ENCODE assay signal across 8 mouse cellular contexts in genomic region chr6:113443091-113443490, GRCm38 (mm10). TPM values are rescaled to one million over a fixed set of nuclear protein-coding genes. Genes with fewer than 3 reads are reported as not detected.
DNase-seq lines count a peak whose midpoint lies in the region; ATAC-seq lines count a peak whose summit lies in the region.

No protein-coding gene starts in this region.

- no peak for DNase-seq in heart, embryonic 10.5 days (ENCODE audit: low spot score)
- DNase-seq in heart, postnatal 25 days (ENCODE audit: low spot score): no peak
- DNase-seq in CD4-positive helper T cell, adult 2 months (ENCODE audit: low read depth, low spot score): peak; percentile 51
- peak; percentile 27 for DNase-seq in embryonic facial prominence, embryonic 11.5 days (ENCODE audit: low spot score)
- peak; percentile 50 for DNase-seq in splenic B cell, adult 2 months (ENCODE audit: low read depth, low spot score)
- DNase-seq in layer of hippocampus, adult 9-10 months (ENCODE audit: low spot score): no peak

- intact Hi-C loops in heart, postnatal 25 days (cut with DNase I): loop anchor here (2.0 kb wide), 1 partner anchor 26 kb away; no protein-coding TSS in a partner anchor

- peak overlapping the region; percentile 95 for H3K27ac ChIP-seq in heart, embryonic 10.5 days
- H3K27ac ChIP-seq in embryonic facial prominence, embryonic 11.5 days (replicated peaks; ENCODE audit: low read depth, low read length): no peak overlapping the region
- 0 out of 2 replicates have a peak overlapping the region, but pooled peaks have one; percentile 70 for H3K27ac ChIP-seq in limb, embryonic 13.5 days

- H3K4me2 ChIP-seq in embryonic facial prominence, embryonic 11.5 days (ENCODE audit: low read depth, low read length): peak overlapping the region; percentile 58
- peak overlapping the region; percentile 87 for H3K4me2 ChIP-seq in limb, embryonic 13.5 days (replicated peaks)

- H3K9me3 ChIP-seq in heart, embryonic 10.5 days: no peaks in the 10 kb centered on the region
- no peaks in the 10 kb centered on the region for H3K9me3 ChIP-seq in embryonic facial prominence, embryonic 11.5 days (replicated peaks; ENCODE audit: control insufficient read depth, low read length)
- H3K9me3 ChIP-seq in limb, embryonic 13.5 days: no peaks in the 10 kb centered on the region

- peaks cover 13% of the 10 kb centered on the region for H3K4me1 ChIP-seq in heart, embryonic 10.5 days
- H3K4me1 ChIP-seq in embryonic facial prominence, embryonic 11.5 days (ENCODE audit: control insufficient read depth, insufficient read depth, low read length): no peaks in the 10 kb centered on the region
- H3K4me1 ChIP-seq in limb, embryonic 13.5 days: peaks cover 8% of the 10 kb centered on the region

- peak overlapping the region; percentile 95 for H3K4me3 ChIP-seq in heart, embryonic 10.5 days
- H3K4me3 ChIP-seq in embryonic facial prominence, embryonic 11.5 days (ENCODE audit: low read depth, low read length): peak overlapping the region; percentile 98
- H3K4me3 ChIP-seq in limb, embryonic 13.5 days: peak overlapping the region; percentile 98

- WGBS in heart, embryonic 10.5 days: 46% methylated on average over 12 of the region's 12 CpGs
- 45% methylated on average over 12 of the region's 12 CpGs for WGBS in embryonic facial prominence, embryonic 11.5 days
- 47% methylated on average over 12 of the region's 12 CpGs for WGBS in limb, embryonic 13.5 days

- ATAC-seq in embryonic facial prominence, embryonic 11.5 days (replicated peaks; ENCODE audit: insufficient number of reproducible peaks, low FRiP score, low TSS enrichment, low read depth): no peak
- no peak for ATAC-seq in limb, embryonic 13.5 days (ENCODE audit: low FRiP score, low read depth)
- no peak for ATAC-seq in inflammation-experienced regulatory T-cells, adult 6 months

- H3K36me3 ChIP-seq in heart, embryonic 10.5 days: peaks cover 26% of the 10 kb centered on the region
- H3K36me3 ChIP-seq in embryonic facial prominence, embryonic 11.5 days (replicated peaks; ENCODE audit: control insufficient read depth, insufficient read depth, low read depth, low read length): peaks cover 9% of the 10 kb centered on the region
- H3K36me3 ChIP-seq in limb, embryonic 13.5 days: peaks cover 25% of the 10 kb centered on the region
- peaks cover 2% of the 10 kb centered on the region; the same call in 1 of the 2 replicates for H3K36me3 ChIP-seq in splenic B cell, adult 2 months (ENCODE audit: control insufficient read depth, insufficient read depth, low read length, poor library complexity, severe bottlenecking)

- peak overlapping the region; percentile 96 for H3K9ac ChIP-seq in embryonic facial prominence, embryonic 11.5 days (replicated peaks; ENCODE audit: low read length)
- peak overlapping the region; percentile 97 for H3K9ac ChIP-seq in limb, embryonic 13.5 days

- H3K27me3 ChIP-seq in heart, embryonic 10.5 days (ENCODE audit: insufficient read depth, poor library complexity, severe bottlenecking): no peaks in the 10 kb centered on the region
- H3K27me3 ChIP-seq in embryonic facial prominence, embryonic 11.5 days (ENCODE audit: control insufficient read depth, insufficient read depth, low read length): no peaks in the 10 kb centered on the region
- no peaks in the 10 kb centered on the region for H3K27me3 ChIP-seq in limb, embryonic 13.5 days
- no peaks in the 10 kb centered on the region for H3K27me3 ChIP-seq in splenic B cell, adult 2 months (ENCODE audit: control insufficient read depth, insufficient read depth, low read length, poor library complexity, severe bottlenecking)

RNA-seq across cellular contexts. Expression of gene Jagn1, which starts 0.7 kb away (rescaled TPM):
- polyA plus RNA-seq in heart, embryonic 10.5 days (2016; fragmentation: Nextera tagmentation; extraction: Ambion mirVana): 79.5 and 89.1 TPM in 2 replicates
- 10 to 100 TPM; 22.2 TPM for total RNA-seq in heart, postnatal 25 days (2021)
- polyA plus RNA-seq in embryonic facial prominence, embryonic 11.5 days (2014; fragmentation: Nextera tagmentation; extraction: Ambion mirVana): 72.6 and 77.6 TPM in 2 replicates
- 88.2 and 89.7 TPM in 2 replicates for polyA plus RNA-seq in limb, embryonic 13.5 days (2015; fragmentation: Nextera tagmentation; extraction: Ambion mirVana)
- 10 to 100 TPM; 50.3 to 60.1 (median 56.3) TPM for polyA plus RNA-seq in inflammation-experienced regulatory T-cells, adult 6 months (2017; shearing (Covaris generic))

RNA-seq across cellular contexts. Expression of gene Cidec, which starts 7.5 kb away (rescaled TPM):
- polyA plus RNA-seq in heart, embryonic 10.5 days (2016; fragmentation: Nextera tagmentation; extraction: Ambion mirVana): 0.10 TPM in 1 of 2 replicates, not detected in the other
- total RNA-seq in heart, postnatal 25 days (2021): 1 to 10 TPM; 5.6 to 9.0 TPM
- polyA plus RNA-seq in embryonic facial prominence, embryonic 11.5 days (2014; fragmentation: Nextera tagmentation; extraction: Ambion mirVana): not detected in 2 replicates
- not detected in 2 replicates for polyA plus RNA-seq in limb, embryonic 13.5 days (2015; fragmentation: Nextera tagmentation; extraction: Ambion mirVana)
- polyA plus RNA-seq in inflammation-experienced regulatory T-cells, adult 6 months (2017; shearing (Covaris generic)): not detected

RNA-seq across cellular contexts. Expression of gene Il17re, which starts 15.2 kb away (rescaled TPM):
- 1.9 and 3.6 TPM in 2 replicates for polyA plus RNA-seq in heart, embryonic 10.5 days (2016; fragmentation: Nextera tagmentation; extraction: Ambion mirVana)
- 1 to 10 TPM in 1 of 2 experiments, under 1 TPM in 1; 0.78 to 1.1 TPM for total RNA-seq in heart, postnatal 25 days (2021)
- polyA plus RNA-seq in embryonic facial prominence, embryonic 11.5 days (2014; fragmentation: Nextera tagmentation; extraction: Ambion mirVana): 1.2 and 2.3 TPM in 2 replicates
- 6.5 and 6.6 TPM in 2 replicates for polyA plus RNA-seq in limb, embryonic 13.5 days (2015; fragmentation: Nextera tagmentation; extraction: Ambion mirVana)
- polyA plus RNA-seq in inflammation-experienced regulatory T-cells, adult 6 months (2017; shearing (Covaris generic)): 1 to 10 TPM in 2 of 3 experiments, under 1 TPM in 1; 0.69 to 8.2 (median 1.9) TPM

RNA-seq across cellular contexts. Expression of gene Rpusd3, which starts 24.0 kb away (rescaled TPM):
- 23.4 and 26.1 TPM in 2 replicates for polyA plus RNA-seq in heart, embryonic 10.5 days (2016; fragmentation: Nextera tagmentation; extraction: Ambion mirVana)
- 10 to 100 TPM; 10.3 to 11.5 TPM for total RNA-seq in heart, postnatal 25 days (2021)
- polyA plus RNA-seq in embryonic facial prominence, embryonic 11.5 days (2014; fragmentation: Nextera tagmentation; extraction: Ambion mirVana): 25.7 and 27.2 TPM in 2 replicates
- 27.1 and 27.3 TPM in 2 replicates for polyA plus RNA-seq in limb, embryonic 13.5 days (2015; fragmentation: Nextera tagmentation; extraction: Ambion mirVana)
- polyA plus RNA-seq in inflammation-experienced regulatory T-cells, adult 6 months (2017; shearing (Covaris generic)): 10 to 100 TPM in 2 of 3 experiments, 1 to 10 TPM in 1; 6.5 to 13.4 (median 12.0) TPM

RNA-seq across cellular contexts. Expression of gene Il17rc, which starts 28.1 kb away (rescaled TPM):
- polyA plus RNA-seq in heart, embryonic 10.5 days (2016; fragmentation: Nextera tagmentation; extraction: Ambion mirVana): 4.3 and 4.5 TPM in 2 replicates
- total RNA-seq in heart, postnatal 25 days (2021): 10 to 100 TPM in 1 of 2 experiments, 1 to 10 TPM in 1; 8.2 to 10.0 TPM
- 1.3 and 3.5 TPM in 2 replicates for polyA plus RNA-seq in embryonic facial prominence, embryonic 11.5 days (2014; fragmentation: Nextera tagmentation; extraction: Ambion mirVana)
- polyA plus RNA-seq in limb, embryonic 13.5 days (2015; fragmentation: Nextera tagmentation; extraction: Ambion mirVana): 9.9 and 10.5 TPM in 2 replicates
- under 1 TPM in 2 of 3 experiments, not detected in 1; 0.32 to 0.47 TPM for polyA plus RNA-seq in inflammation-experienced regulatory T-cells, adult 6 months (2017; shearing (Covaris generic))

Comparison
In these comparisons a context has a peak if more than half of its experiments do, and no peak if none do; other contexts are left out.
1. DNase-seq: peak in CD4-positive helper T cell, adult 2 months (single experiment), embryonic facial prominence, embryonic 11.5 days (single experiment) and splenic B cell, adult 2 months (single experiment); none in heart, embryonic 10.5 days (single experiment), heart, postnatal 25 days (single experiment) and layer of hippocampus, adult 9-10 months (single experiment).
2. Peak in every context shown above with its lines, with median percentiles within 50 percentile points of each other: H3K4me3 ChIP-seq.